Mouse (Mus musculus): ENCODE results near the gene Wbp2.

Gene Wbp2

DNA sequence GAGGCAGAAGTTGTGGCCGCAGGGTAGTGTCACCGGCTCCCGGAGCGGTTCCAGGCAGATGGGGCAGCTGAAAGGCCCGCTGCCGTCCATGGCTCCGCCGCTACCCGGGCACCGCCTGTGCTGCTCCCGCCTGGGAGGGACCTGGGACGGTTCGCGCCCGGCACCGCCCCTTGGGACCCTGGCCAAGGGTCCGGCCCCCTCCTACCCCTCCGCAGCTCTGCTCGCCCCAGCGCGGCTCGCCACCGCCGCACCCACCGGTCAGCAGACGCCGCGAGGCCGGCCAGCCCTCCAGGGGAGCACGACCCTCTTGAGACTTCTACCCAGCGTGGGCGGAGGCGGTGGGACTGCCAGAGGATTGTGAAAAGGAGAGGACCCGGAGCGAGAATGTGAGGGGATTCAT, 23.3 kb upstream of the Wbp2 start:
- no peak for DNase-seq (ENCODE audit: low read depth in 2 of 2, low spot score in 2 of 2)

DNA sequence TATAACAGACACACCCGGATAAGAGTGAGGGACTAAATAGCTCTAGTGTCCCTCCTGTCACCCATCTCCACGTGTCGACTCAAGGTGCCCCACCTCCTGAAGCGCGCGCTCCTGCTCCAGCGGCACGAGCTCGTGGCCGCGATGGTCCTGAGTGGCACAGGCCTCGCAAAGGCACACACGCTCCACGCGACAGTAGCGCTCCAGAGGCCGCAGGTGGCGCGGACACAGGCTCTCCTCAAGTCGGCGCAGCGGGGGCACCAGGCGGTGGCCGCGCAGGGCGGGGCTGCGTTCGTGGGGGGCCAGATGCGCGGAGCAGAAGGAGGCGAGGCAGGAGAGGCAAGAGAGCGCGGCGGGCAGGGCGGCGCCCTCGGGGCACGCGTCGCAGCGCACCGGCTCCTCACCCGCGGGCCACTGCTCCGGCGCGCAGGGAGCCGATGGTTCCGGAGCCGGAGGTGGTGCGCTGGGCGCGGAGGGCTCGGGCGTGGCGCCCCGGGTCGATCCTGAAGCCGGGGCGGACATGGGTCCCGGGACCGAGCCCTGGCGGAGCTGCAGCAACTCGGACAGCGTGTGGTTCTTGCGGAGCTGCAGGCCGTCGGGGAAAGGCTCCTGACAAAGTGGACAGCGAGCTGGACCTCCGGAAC, 22.8 kb upstream of the Wbp2 start:
- DNase-seq (ENCODE audit: low read depth in 2 of 2, low spot score in 2 of 2) = no peak

DNA sequence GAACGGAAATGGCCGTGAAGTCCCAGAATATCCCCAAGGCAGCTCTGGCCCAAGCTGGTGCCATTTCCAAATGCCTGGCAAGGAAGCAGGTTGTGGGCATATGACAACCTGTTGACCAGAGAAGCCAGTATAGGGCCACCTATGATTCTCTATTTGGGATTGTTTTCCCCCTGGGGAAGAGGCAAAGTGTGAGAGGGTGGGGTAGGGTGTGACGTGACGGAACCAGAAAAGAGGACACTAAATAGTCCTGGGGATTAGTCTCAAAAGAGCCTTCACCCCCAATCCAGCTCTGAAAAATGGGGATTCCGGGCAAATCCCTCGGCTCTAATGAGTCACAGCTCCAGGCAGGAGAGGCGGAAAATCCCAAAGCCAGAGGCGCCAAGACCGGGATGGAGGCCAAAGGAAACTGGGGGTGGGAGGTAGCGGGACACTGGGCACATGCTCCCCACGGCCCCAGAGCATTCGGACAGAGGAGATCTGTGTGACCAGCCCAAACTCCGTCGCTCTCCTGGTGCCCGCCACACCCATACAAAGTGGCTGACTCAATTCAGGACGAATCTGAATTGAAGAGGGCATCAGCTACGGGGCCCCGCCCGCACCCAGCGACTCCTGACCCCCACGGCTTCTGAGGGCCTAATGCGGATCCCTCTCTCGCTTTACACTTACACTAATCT, 21.8 kb upstream of the Wbp2 start:
- DNase-seq (ENCODE audit: low read depth in 2 of 2, low spot score in 2 of 2) = no peak

DNA sequence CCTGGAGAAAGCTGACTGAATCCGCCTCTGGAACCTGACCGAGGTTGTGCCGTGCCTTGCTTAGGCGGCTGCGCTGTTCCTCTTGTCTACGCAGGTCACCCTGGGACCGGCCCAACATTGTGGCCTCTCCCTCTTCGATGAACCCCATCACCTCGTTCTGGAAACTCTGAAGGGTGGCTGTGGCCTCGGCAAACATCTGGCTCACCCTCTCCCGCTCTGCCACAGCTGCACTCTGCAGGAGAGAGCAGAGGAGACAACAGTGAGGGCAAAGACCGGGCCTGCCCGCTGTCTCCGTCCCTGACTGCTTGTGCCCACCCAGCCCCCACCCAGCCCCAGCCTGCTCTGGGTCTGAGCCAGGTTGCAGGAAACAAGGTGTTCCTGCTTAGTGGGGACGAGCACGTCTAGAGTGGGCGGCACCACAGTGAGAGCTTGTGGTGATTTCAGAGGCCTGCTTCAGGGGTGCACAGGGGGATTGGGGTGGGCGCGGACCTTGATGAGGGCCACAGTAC, 21.0 kb upstream of the Wbp2 start:
- no peak for DNase-seq (ENCODE audit: low read depth in 2 of 2, low spot score in 2 of 2)

DNA sequence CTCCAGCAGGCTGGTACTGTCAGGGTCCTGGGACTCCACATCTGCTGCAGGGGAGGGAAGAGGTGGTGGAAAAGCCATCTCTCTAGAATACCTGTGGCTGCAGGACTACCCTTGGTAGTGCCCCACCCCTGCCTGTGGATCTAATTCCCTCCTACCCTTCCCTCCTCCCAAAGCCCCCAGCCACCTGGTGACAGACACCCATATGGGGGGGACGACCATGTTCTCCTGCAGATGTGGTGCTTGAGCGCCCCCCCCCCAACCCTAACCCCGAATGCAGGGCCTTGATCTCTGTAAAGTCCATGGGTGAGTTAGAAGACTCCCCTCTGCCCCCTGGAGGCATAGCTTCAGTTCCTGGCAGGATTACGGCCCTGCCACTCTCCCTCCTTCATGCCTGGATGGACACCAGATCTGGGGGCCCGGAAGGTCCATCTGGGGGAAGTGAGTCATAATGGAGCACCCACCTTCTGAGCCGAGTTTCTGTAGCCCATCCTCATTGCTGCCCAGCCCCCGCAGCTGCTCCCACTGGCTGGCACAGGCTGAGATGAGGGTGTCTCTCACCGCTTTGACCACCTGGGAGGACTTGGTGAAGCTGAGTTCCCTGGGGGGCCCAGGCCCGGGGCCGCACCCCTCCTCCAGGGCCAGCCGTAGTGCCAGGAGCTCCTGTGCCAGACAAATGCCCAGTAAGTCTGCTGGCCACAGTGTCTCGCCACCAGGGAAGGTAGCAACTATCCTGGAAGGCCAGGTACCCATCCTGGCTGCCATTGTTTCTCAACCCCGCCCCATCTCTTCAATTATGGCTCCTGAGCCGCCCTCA, 20.4 kb upstream of the Wbp2 start:
- DNase-seq (ENCODE audit: low read depth in 2 of 2, low spot score in 2 of 2) = no peak

DNA sequence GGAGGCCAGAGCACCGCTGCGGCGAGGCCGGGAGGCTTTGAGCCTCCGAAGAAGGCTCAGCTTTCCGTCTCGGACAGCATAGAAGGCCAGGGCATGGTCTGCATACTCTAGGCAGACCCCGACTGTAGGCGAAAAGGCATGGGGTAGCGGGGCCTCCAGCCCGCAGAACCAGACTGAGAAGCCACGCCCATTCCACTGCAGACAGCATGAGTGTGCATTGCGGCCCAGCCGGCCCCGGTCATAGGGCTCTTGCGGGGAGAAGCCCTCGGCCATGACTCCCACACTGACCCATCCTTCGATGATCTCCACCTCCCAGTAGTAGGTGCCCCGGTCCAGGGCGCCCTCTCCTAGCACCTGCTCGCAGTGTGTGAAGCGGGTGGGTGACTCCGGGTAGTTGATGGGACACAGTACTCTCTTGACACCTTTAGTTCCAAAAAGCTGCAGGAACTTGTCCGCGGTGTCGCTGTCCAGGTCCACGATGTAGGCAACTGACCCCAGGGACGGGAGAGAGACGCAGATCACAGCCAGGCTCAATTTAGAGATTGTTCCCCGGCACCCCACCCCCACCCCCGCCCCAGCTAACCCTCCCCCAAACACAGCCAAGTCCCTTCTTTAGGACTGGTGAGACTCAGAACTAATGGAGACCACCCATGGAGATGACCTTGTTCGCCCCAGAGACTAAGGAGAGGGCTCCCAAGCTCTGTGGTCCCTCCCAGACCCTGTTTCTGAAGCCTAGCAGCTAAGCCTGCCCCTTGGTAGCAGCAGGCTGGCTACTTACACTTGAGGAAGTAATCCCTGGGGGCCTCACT, 19.6 kb upstream of the Wbp2 start:
- DNase-seq (ENCODE audit: low read depth in 2 of 2, low spot score in 2 of 2) = no peak

DNA sequence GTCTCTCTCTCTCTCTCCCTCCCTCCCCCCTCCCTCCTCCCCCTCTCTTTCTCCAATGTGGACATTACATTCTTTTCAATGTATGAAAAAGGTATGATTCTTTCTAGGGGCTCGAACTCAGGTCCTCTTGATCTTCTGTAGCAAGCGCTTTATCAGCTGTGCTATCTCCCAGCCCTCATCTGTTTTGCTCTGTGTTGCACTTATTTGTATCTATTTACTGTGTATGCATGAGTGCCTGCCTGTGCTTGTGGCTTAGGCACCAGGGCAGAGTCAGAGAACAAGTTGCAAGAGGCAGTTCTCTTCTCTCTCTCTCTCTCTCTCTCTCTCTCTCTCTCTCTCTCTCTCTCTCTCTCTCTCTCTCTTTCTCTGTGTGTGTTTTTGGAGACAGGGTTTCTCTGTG, 18.3 kb upstream of the Wbp2 start:
- DNase-seq (ENCODE audit: low read depth in 2 of 2, low spot score in 2 of 2) = no peak

DNA sequence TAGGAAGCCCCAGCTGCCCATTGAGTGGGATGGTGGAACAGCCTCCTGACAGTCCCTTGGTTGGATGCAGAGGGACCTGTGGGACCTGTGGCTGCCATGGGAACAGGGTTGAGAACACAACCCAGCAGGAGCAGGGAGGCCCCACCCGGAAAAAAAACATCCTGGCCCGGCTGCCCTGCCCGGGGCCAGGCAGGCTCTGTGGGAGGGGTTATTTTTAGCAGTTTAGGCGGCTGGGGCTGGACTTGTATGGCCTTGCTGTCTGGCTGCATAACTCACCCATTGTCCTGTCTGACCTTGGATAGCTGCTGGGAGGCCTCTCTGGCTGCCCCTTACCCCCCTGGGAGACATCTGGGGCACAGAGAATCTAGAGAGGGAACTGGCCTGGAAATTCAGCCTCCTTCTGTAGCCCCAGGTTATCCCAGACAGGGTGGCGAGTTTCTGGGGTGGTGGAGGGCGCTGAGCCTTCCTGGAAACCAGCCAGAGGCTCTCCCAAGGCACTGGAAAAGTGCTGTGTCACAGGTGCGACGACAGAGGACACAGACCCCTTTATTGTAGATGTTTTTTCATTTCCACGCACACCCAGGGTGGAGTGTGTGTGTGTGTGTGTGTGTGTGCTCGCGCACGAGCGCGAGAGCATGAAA, 17.3 kb upstream of the Wbp2 start:
- no peak for DNase-seq (ENCODE audit: low read depth in 2 of 2, low spot score in 2 of 2)

DNA sequence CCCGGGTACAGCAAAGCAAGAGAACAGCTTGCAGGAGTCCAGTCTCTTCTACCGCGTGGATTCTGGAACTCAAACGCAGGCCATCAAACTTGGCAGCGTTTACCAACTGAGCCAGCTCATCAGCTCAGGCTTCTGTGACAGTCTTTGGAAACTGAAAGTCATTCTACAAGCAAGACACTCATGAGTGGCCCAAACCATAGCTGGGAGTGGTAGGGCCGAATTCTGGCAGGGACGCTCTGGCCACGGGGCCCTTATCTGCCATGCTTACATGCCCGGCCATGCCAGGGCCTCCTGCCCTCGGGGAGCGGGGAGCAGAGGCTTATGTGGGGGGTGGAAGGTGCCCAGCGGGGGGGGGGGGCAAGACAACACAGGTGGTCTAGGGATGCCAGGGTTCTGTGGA, 16.8 kb upstream of the Wbp2 start:
- DNase-seq (ENCODE audit: low read depth in 2 of 2, low spot score in 2 of 2) = no peak

DNA sequence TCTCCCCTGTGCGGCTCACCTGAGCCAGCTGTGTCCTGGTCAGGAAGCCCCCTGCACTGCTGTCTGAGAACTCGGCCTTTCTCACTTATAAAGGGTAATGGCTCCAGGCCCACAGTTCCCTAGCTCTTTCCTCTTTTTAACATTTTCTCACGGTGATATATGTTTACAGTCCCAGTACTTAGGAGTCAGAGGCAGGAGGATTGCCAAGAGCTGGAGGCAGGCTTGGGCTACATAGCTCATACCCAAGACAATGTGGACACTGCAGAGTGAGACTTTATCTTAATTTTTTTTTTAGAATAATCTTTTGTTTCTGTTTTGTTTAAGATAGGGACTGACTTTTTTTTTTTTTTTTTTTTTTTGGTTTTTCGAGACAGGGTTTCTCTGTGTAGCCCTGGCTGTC, 15.7 kb upstream of the Wbp2 start:
- DNase-seq (ENCODE audit: low read depth in 2 of 2, low spot score in 2 of 2) = no peak

DNA sequence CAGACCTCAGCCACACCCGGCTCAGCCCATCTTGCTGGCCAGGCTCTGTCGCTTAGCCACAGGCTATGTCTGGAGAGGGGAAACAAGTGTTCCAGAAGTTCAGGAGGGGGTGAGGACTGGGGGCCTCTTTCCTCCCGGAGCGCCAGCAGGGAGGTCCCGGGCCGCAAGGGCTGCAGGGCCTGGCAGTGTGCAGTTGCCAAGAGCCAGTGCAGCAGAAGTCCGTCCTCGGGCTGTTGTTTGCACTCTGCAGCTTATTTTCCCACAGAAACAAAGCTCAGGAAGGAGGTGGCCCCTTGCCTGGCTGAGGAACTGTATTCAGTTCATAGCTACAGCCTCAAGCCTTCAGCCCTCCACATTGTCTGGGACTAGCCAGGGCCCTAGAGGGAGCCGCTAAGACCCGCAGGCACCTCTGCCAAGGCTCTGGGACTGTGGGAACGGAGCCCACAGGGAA, 15.2 kb upstream of the Wbp2 start:
- no peak for DNase-seq (ENCODE audit: low read depth in 2 of 2, low spot score in 2 of 2)

DNA sequence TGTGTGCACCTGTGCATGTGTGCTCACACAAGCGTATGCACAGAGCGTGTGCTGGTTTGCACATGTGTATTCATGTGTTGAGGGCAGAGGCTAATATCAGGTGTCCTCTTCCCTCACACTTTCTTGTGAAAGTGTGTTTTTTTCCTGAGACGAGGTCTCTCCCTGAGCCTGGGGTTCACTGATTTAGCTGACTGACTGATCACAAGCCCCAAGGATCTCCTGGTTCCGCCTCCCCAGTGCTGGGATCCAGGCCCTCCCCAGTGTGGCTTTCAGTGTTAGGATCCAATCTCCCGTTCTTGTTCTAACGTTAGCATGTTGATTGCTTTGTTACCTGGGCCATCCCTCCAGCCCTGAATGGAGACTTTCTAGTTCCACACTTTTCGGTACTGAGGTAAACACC, 14.0 kb upstream of the Wbp2 start:
- no peak for DNase-seq (ENCODE audit: low read depth in 2 of 2, low spot score in 2 of 2)

DNA sequence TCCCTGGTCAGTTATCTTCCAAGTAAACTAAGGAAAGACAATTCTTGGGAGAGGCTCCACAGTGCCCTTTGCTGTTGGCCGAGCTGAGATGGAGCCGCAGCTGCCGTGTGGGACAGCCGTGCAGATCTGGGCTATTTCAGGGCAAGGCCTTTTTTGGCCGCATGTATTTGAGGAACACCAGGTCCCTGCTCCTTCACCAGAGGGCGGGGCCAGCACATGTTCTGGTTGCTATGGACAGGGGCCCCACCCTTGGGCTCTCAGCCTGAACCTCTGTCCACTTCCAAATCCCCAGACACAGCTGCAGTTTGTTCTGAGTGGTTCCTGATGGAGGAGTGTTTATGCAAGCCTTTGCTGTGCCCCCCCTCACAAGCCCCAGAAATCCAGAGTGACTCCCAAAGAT, 13.6 kb upstream of the Wbp2 start:
- no peak for DNase-seq (ENCODE audit: low read depth in 2 of 2, low spot score in 2 of 2)

DNA sequence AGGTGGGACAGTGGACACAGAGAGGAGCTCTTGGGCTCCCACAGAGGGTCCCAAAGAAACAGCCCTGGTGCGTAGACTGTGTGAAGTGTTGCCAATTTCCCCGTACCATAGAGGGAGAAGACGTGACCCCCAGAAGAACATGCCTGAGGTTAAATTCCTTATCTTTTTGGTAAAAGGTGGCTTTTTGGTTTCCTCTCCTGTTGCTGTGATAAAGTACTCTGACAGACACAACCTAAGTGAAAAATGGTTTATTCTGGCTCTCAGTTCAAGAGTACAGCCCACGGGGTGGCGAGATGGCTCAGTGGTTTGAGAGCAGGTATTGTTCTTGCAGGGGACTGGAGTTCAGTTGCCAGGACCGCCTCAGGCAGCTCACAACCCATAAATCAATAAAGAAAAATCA, 12.7 kb upstream of the Wbp2 start:
- no peak for DNase-seq (ENCODE audit: low read depth in 2 of 2, low spot score in 2 of 2)

DNA sequence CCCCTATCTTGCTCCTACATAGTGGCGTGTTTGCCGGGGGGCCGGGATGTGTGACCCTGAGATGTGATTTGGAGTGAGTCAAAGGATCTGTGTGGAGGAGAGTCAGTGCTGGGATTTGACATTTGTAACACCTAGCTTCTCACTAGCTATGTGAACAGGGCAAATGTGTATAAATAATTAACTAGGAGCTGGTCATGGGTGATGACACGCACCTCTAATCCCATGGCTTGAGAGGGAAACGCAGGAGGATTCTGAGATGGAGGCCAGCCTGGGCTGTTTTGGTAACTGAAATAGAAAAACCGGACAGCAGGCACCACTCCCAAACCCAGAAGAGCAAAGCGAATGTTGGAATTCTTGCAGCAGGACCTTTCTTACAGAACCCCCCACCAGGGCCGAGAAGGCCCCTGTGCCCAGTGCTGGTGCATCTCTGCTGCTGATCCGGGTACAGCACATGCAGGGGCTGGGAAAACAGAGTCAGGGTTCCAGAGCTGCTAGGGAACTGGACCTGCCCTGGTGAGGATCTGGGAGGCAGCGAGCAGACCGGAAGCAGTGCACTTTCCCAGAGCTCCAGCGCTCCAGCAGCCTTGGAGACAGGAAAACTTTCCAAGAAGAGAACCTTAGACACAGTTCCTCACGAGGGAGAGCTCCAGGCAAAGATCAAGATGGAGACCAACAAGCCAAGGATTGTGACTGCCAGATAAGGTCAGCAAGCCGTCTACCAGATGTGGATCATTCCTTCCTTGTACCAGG, 12.1 kb upstream of the Wbp2 start:
- no peak for DNase-seq (ENCODE audit: low read depth in 2 of 2, low spot score in 2 of 2)

DNA sequence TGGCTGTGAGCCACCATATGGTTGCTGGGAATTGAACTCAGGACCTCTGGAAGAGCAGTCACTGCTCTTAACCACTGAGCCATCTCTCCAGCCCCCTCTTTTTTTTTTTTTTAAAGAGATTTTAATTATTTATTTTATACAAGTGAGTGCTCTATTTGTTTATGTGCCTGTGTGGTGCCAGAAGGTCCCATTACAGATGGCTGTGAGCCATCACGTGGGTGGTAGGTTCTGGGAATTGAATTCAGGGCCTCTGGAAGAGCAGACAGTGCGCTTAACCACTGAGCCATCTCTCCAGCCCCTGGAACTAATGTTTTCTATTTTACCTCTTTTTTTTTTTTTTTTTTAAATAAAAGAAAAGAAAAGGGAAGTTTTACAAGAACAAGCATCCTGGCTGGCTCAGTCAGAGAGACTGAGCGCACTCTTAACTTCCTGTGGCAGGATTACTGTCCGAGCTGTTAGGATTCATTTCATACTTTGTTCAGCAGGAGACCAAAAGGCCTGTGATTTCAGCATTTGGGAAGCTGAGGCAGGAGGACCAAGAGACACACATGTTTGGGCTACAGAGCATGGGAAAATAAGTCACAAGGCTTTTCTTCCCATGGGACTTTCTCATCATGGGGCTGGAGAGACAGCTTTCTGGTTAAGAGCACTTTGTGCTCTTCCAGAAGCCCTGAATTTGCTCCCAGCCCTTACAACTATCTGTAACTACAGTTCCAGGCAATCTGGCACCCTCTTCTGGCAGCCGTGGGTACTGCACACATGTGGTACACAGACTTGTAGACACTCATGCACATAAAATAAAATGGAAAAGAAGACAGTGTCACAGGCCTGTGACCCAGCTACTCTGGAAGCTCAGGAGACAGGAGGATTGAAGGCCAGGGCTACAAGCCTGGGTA, 9.7 kb upstream of the Wbp2 start:
- DNase-seq (ENCODE audit: low read depth in 2 of 2, low spot score in 2 of 2) = peak; percentile 36 to 53

DNA sequence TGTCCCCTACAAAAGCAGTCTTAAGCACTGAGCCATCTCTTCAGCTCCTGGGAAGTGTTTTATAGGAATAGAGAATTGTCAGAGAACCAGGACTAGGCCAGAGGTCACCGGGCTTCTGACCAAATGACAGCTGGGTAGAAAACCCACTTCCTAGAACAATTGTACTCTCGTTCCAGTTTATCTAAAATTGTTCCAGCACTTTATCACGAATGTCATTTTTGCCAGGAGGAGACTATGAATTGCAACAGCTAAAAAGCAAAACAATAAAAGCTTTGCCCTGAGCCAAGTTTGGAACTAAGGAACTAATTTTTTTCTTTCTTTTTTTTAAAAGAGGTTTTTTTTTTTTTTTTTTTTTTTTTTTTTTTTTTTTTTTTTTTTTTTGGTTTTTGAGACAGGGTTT, 8.8 kb upstream of the Wbp2 start:
- DNase-seq (ENCODE audit: low read depth in 2 of 2, low spot score in 2 of 2) = no peak

DNA sequence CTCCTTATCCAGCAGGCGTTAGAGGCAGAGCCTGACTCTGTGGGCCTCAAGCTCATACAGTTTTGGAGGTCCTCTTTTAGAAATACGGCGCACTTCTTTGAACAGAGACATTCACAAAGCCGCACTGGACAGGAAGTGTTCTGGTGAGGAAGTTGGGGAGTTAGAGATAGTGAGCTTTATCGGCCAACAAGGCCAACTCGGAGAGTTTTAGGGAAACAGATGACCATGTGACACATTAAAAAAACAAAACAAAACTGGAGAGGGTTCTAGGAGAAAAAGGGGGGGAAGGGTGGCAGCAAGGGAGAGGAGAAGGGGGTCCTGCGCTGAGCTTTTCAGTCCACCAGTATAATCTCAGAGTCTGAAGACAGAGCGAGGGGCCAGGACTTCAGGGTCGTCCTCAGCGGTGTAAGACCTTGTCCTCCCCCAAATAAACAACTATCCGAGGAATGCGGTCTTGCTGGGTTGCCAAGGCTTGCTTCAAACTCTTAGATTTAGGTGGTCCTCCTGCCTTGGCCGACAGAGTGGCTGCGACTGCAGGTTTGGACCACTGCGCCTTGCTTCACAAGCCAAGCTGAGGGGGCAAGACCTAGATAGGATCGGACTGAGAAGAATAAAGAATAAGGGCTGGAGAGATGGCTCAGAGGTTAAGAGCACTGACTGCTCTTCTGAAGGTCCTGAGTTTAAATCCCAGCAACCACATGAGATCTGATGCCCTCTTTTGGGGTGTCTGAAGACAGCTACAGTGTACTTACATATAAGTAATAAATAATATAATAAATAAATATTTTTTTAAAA, 7.2 kb upstream of the Wbp2 start:
- DNase-seq (ENCODE audit: low read depth in 2 of 2, low spot score in 2 of 2) = no peak

Data from CD8-positive naive resting alpha-beta T cell, adult 2 months (primary cell).